8 mouse cellular contexts compared by ENCODE assay signal in genomic region chr11:23846016-23846815, GRCm38 (mm10). TPM values are rescaled to one million over a fixed set of nuclear protein-coding genes. Genes with fewer than 3 reads are reported as not detected.
DNase-seq lines count a peak whose midpoint lies in the region; ATAC-seq lines count a peak whose summit lies in the region.

No protein-coding gene starts in this region.

- 64% methylated on average over 22 of the region's 22 CpGs for WGBS in forebrain, embryonic 15.5 days

- peak; percentile 24 to 38 for DNase-seq in frontal cortex, postnatal 36 days (ENCODE audit: low spot score in 2 of 2)
- no peak for DNase-seq in frontal cortex, postnatal 25 days (ENCODE audit: low spot score in 2 of 2)
- peak; percentile 63 for DNase-seq in MN1 (ENCODE audit: low spot score)
- DNase-seq in gastrocnemius, postnatal 14 days = no peak
- no peak for DNase-seq in urinary bladder, postnatal 36 days (ENCODE audit: low spot score in 2 of 2)

- intact Hi-C loops in gastrocnemius, postnatal 14 days (cut with DNase I; ENCODE audit: low total_unique reads) = no loop called here

- H3K27me3 ChIP-seq in forebrain, embryonic 15.5 days = no peaks in the 10 kb centered on the region

- H3K4me3 ChIP-seq in forebrain, embryonic 15.5 days = no peak overlapping the region

- H3K4me1 ChIP-seq in forebrain, embryonic 15.5 days = no peaks in the 10 kb centered on the region

- H3K4me2 ChIP-seq in forebrain, embryonic 15.5 days (replicated peaks) = no peak overlapping the region

- H3K36me3 ChIP-seq in forebrain, embryonic 15.5 days = no peaks in the 10 kb centered on the region

- no peaks in the 10 kb centered on the region for H3K9me3 ChIP-seq in forebrain, embryonic 15.5 days

- no peak overlapping the region for H3K9ac ChIP-seq in forebrain, embryonic 15.5 days (replicated peaks)

- ATAC-seq in hematopoietic stem cell, adult 5-6 weeks (replicated peaks in 1 of 2; ENCODE audit: insufficient read depth in 1 of 2, low FRiP score in 2 of 2, low TSS enrichment in 1 of 2, low read depth in 1 of 2, poor library complexity in 2 of 2, severe bottlenecking in 2 of 2) = peak; percentile 90 to 93
- peak; percentile 79 for ATAC-seq in neutrophil, adult 5-6 weeks (ENCODE audit: extremely low read depth, insufficient number of reproducible peaks, low FRiP score, poor library complexity, severe bottlenecking)
- ATAC-seq in forebrain, embryonic 15.5 days (replicated peaks) = no peak

- H3K27ac ChIP-seq in forebrain, embryonic 15.5 days (replicated peaks) = no peak overlapping the region

RNA-seq across cellular contexts. Expression of gene Papolg, which starts 48.8 kb away (rescaled TPM):
- 31.7 and 35.3 TPM in 2 replicates for total RNA-seq in hematopoietic stem cell, adult 5-6 weeks (2017)
- 51.8 and 70.9 TPM in 2 replicates for total RNA-seq in neutrophil, adult 5-6 weeks (2017)
- total RNA-seq in gastrocnemius, postnatal 14 days (2021) = 1 to 10 TPM; 3.6 to 4.0 TPM
- 25.3 and 25.5 TPM in 2 replicates for polyA plus RNA-seq in forebrain, embryonic 15.5 days (2015; fragmentation: Nextera tagmentation; extraction: Ambion mirVana)

Comparison
In these comparisons a context has a peak if more than half of its experiments do, and no peak if none do; other contexts are left out.
1. DNase-seq: peak in frontal cortex, postnatal 36 days (2 of 2) and MN1 (single experiment); none in frontal cortex, postnatal 25 days (0 of 2), gastrocnemius, postnatal 14 days (single experiment) and urinary bladder, postnatal 36 days (0 of 2).